Mouse (Mus musculus): ENCODE data around the gene Srcap. TPM values are rescaled to one million over a fixed set of nuclear protein-coding genes. Genes with fewer than 3 reads are reported as not detected.
A peak's percentile ranks its signal among the peaks of the same experiment; 100 is the strongest.
"Not testable (repeated sequence)": the region's sequence is repeated elsewhere in the genome, so short reads cannot be mapped to it uniquely, and the experiment has no call there.

The Srcap gene
- polyA plus RNA-seq, 1 experiment from 2014 or later: 12.5 TPM

- 86% methylated on average over 5 of the region's 5 CpGs for WGBS
- peaks cover 79% of the 10 kb centered on the region for H3K36me3 ChIP-seq (ENCODE audit: control insufficient read depth, insufficient read depth)
Observed at GRCm38 (mm10) chr7:127485416-127485815, 26.4 kb upstream of the Srcap start.

GRCm38 (mm10) chr7:127488364-127488763 lies 23.4 kb upstream of the Srcap start:
- WGBS: 76% methylated on average over 4 of the region's 5 CpGs
- not testable (repeated sequence) for H3K9ac ChIP-seq (ENCODE audit: low read depth, low read length); ATAC-seq

More at GRCm38 (mm10) chr7:127485416-127485815, 26.4 kb upstream of the Srcap start:
- Histone ChIP-seq H3K27me3 (replicated peaks; ENCODE audit: control insufficient read depth, insufficient read depth, low read length) (no peaks in the 10 kb centered on the region), H3K4me3 (ENCODE audit: low read depth, low read length) (no peak overlapping the region), H3K27ac (ENCODE audit: low read depth, low read length) (0 out of 2 replicates have a peak overlapping the region, but pooled peaks have one; percentile 3), H3K4me1 (replicated peaks; ENCODE audit: control insufficient read depth, insufficient read depth, low read length) (no peaks in the 10 kb centered on the region), H3K9ac (ENCODE audit: low read depth, low read length) (no peak overlapping the region), H3K9me3 (ENCODE audit: control insufficient read depth) (no peaks in the 10 kb centered on the region), H3K4me2 (replicated peaks; ENCODE audit: low read depth) (no peak overlapping the region)
- ATAC-seq: no peak
- TF ChIP-seq CTCF (IDR thresholded peaks at IDR 0.05; ENCODE audit: low read depth): no peak

DNA sequence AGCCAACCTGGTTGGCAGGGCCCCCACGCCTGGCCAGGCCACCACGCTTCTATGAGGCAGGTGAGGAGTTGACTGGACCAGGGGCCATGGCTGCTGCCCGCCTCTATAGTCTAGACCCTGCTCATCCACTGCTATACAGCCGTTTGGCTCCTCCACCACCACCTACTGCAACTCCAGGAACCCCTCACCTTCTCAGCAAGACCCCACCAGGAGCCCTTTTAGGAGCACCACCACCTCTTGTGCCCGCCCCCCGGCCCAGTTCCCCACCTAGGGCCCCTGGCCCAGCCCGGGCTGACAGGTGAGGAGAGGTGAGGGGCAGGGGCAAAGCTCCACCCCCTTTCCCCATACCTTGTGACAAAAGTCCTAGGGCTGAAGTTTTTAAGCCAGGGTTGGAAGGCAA lies 21.8 kb upstream of the Srcap start:
- Histone ChIP-seq H3K36me3 (ENCODE audit: control insufficient read depth, insufficient read depth) (peaks cover 70% of the 10 kb centered on the region), H3K9me3 (ENCODE audit: control insufficient read depth) (no peaks in the 10 kb centered on the region), H3K4me3 (ENCODE audit: low read depth, low read length) (no peak overlapping the region), H3K27ac (ENCODE audit: low read depth, low read length) (no peak overlapping the region), H3K4me2 (replicated peaks; ENCODE audit: low read depth) (no peak overlapping the region), H3K27me3 (replicated peaks; ENCODE audit: control insufficient read depth, insufficient read depth, low read length) (no peaks in the 10 kb centered on the region), H3K9ac (ENCODE audit: low read depth, low read length) (no peak overlapping the region), H3K4me1 (replicated peaks; ENCODE audit: control insufficient read depth, insufficient read depth, low read length) (no peaks in the 10 kb centered on the region)
- no peak for ATAC-seq
- TF ChIP-seq CTCF (IDR thresholded peaks at IDR 0.05; ENCODE audit: low read depth): no peak
- WGBS: 92% methylated on average over 7 of the region's 7 CpGs

More at GRCm38 (mm10) chr7:127488364-127488763, 23.4 kb upstream of the Srcap start:
- TF ChIP-seq CTCF (IDR thresholded peaks at IDR 0.05; ENCODE audit: low read depth): peak; percentile 4; the same call in 1 of the 2 replicates
- not testable (repeated sequence) for H3K4me2 ChIP-seq (replicated peaks; ENCODE audit: low read depth); H3K4me1 ChIP-seq (replicated peaks; ENCODE audit: control insufficient read depth, insufficient read depth, low read length); H3K27ac ChIP-seq (ENCODE audit: low read depth, low read length); H3K27me3 ChIP-seq (replicated peaks; ENCODE audit: control insufficient read depth, insufficient read depth, low read length); H3K9me3 ChIP-seq (ENCODE audit: control insufficient read depth); H3K4me3 ChIP-seq (ENCODE audit: low read depth, low read length)
- H3K36me3 ChIP-seq (ENCODE audit: control insufficient read depth, insufficient read depth): peaks cover 86% of the 10 kb centered on the region

GRCm38 (mm10) chr7:127491846-127492245 lies 19.9 kb upstream of the Srcap start:
- Histone ChIP-seq H3K4me1 (replicated peaks; ENCODE audit: control insufficient read depth, insufficient read depth, low read length) (no peaks in the 10 kb centered on the region), H3K9me3 (ENCODE audit: control insufficient read depth) (no peaks in the 10 kb centered on the region), H3K27me3 (replicated peaks; ENCODE audit: control insufficient read depth, insufficient read depth, low read length) (no peaks in the 10 kb centered on the region), H3K4me2 (replicated peaks; ENCODE audit: low read depth) (no peak overlapping the region), H3K9ac (ENCODE audit: low read depth, low read length) (no peak overlapping the region), H3K27ac (ENCODE audit: low read depth, low read length) (no peak overlapping the region), H3K36me3 (ENCODE audit: control insufficient read depth, insufficient read depth) (peaks cover 51% of the 10 kb centered on the region), H3K4me3 (ENCODE audit: low read depth, low read length) (no peak overlapping the region)
- no peak for TF ChIP-seq CTCF (IDR thresholded peaks at IDR 0.05; ENCODE audit: low read depth)
- WGBS: 72% methylated on average over 3 of the region's 3 CpGs
- ATAC-seq: no peak

DNA sequence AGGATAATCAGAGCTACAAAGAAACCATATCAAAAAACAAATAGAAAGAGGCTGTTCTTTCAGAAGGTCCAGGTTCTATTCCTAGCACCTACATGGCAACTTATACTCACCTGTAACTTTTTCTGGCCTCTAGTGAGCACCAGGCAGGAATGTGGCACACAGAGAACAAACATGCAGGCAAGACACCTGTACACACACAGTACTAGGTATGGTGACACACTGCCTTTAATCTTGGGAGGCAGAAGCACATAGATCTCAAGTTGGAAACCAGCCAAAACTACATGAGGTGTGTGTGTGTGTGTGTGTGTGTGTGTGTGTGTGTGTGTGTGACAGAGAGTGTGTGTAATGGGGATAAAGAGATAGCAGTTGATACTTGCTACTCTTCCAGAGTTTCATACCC lies 17.1 kb upstream of the Srcap start:
- H3K4me3 ChIP-seq (ENCODE audit: low read depth, low read length): no peak overlapping the region
- no peaks in the 10 kb centered on the region for H3K9me3 ChIP-seq (ENCODE audit: control insufficient read depth)
- no peak for ATAC-seq
- no peak overlapping the region for H3K9ac ChIP-seq (ENCODE audit: low read depth, low read length)
- H3K27ac ChIP-seq (ENCODE audit: low read depth, low read length): no peak overlapping the region
- no peak for TF ChIP-seq CTCF (IDR thresholded peaks at IDR 0.05; ENCODE audit: low read depth)
- H3K36me3 ChIP-seq (ENCODE audit: control insufficient read depth, insufficient read depth): peaks cover 27% of the 10 kb centered on the region
- H3K4me1 ChIP-seq (replicated peaks; ENCODE audit: control insufficient read depth, insufficient read depth, low read length): no peaks in the 10 kb centered on the region
- H3K4me2 ChIP-seq (replicated peaks; ENCODE audit: low read depth): no peak overlapping the region
- H3K27me3 ChIP-seq (replicated peaks; ENCODE audit: control insufficient read depth, insufficient read depth, low read length): no peaks in the 10 kb centered on the region

- ATAC-seq: no peak
- 0 out of 2 replicates have a peak, but pooled peaks cover under 1% of the 10 kb centered on the region for H3K36me3 ChIP-seq (ENCODE audit: control insufficient read depth, insufficient read depth)
- no peaks in the 10 kb centered on the region for H3K9me3 ChIP-seq (ENCODE audit: control insufficient read depth)
- no peak overlapping the region for H3K9ac ChIP-seq (ENCODE audit: low read depth, low read length)
- no peak overlapping the region for H3K4me3 ChIP-seq (ENCODE audit: low read depth, low read length)
- H3K4me2 ChIP-seq (replicated peaks; ENCODE audit: low read depth): no peak overlapping the region
- no peaks in the 10 kb centered on the region for H3K4me1 ChIP-seq (replicated peaks; ENCODE audit: control insufficient read depth, insufficient read depth, low read length)
- TF ChIP-seq CTCF (IDR thresholded peaks at IDR 0.05; ENCODE audit: low read depth): no peak
- WGBS: 57% methylated on average over 2 of the region's 2 CpGs
- H3K27me3 ChIP-seq (replicated peaks; ENCODE audit: control insufficient read depth, insufficient read depth, low read length): no peaks in the 10 kb centered on the region
- no peak overlapping the region for H3K27ac ChIP-seq (ENCODE audit: low read depth, low read length)
Observed at GRCm38 (mm10) chr7:127497382-127497781, 14.4 kb upstream of the Srcap start.

GRCm38 (mm10) chr7:127498407-127498806 lies 13.4 kb upstream of the Srcap start:
- no peaks in the 10 kb centered on the region for H3K4me1 ChIP-seq (replicated peaks; ENCODE audit: control insufficient read depth, insufficient read depth, low read length)
- no peaks in the 10 kb centered on the region for H3K27me3 ChIP-seq (replicated peaks; ENCODE audit: control insufficient read depth, insufficient read depth, low read length)
- no peak overlapping the region for H3K9ac ChIP-seq (ENCODE audit: low read depth, low read length)
- no peak for ATAC-seq
- no peak overlapping the region for H3K4me3 ChIP-seq (ENCODE audit: low read depth, low read length)
- H3K27ac ChIP-seq (ENCODE audit: low read depth, low read length): no peak overlapping the region
- no peaks in the 10 kb centered on the region for H3K36me3 ChIP-seq (ENCODE audit: control insufficient read depth, insufficient read depth)
- H3K4me2 ChIP-seq (replicated peaks; ENCODE audit: low read depth): no peak overlapping the region
- 44% methylated on average over 3 of the region's 3 CpGs for WGBS
- no peaks in the 10 kb centered on the region for H3K9me3 ChIP-seq (ENCODE audit: control insufficient read depth)
- peak; percentile 72 for TF ChIP-seq CTCF (IDR thresholded peaks at IDR 0.05; ENCODE audit: low read depth)
